Comparison of ENCODE assay signal across 12 mouse cellular contexts in the genomic region with DNA sequence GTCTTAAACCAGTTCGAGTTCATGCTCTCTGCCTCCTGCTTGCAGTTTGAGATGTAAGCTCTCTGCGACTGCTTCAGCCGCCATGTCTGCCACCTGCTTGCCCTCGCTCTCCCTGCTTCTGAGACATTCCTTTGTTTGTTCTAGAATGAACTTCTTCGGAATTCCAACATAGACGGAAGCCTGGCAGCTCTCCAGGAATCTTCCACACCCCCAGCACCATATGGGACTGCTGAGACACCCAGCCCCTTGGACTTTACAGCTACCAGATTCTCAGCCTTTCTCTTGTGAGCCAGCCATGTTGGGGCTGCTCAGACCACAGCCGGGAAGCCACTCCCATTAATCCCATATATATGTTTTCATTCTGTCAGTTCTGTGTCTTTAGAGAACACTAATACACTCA. TPM values are rescaled to one million over a fixed set of nuclear protein-coding genes. Genes with fewer than 3 reads are reported as not detected.
DNase-seq lines count a peak whose midpoint lies in the region; ATAC-seq and TF ChIP-seq lines count a peak whose summit lies in the region.
"Had no signal": no experiment of that assay in that cellular context is flagged by ENCODE, and none has a peak within 500 bp of the region (broad histone marks: within the 10 kb centered on the region; RNA-seq: fewer than 3 reads in every experiment).

No protein-coding gene starts in this region.

- H3K27ac ChIP-seq in hindbrain, embryonic 16.5 days (ENCODE audit: low read depth, low read length) = no peak overlapping the region
- H3K27ac ChIP-seq in hindbrain, embryonic 10.5 days = no peak overlapping the region
- no peak overlapping the region for H3K27ac ChIP-seq in lung, postnatal 0 days (ENCODE audit: low read length)
- H3K27ac ChIP-seq in bone marrow, adult 2 months (ENCODE audit: control insufficient read depth, insufficient read depth, low read depth, low read length, poor library complexity) = peak overlapping the region; percentile 15; the same call in 1 of the 2 replicates
- H3K27ac ChIP-seq: limb, embryonic 13.5 days had no signal

- 33% methylated on average over 7 of the region's 7 CpGs for WGBS in hindbrain, embryonic 16.5 days
- WGBS in hindbrain, embryonic 10.5 days = 65% methylated on average over 7 of the region's 7 CpGs
- 15% methylated on average over 7 of the region's 7 CpGs for WGBS in lung, postnatal 0 days
- WGBS in bone marrow, adult 2 months = 68% methylated on average over 7 of the region's 7 CpGs

- TF ChIP-seq EP300 in lung, postnatal 0 days (IDR thresholded peaks at IDR 0.05) = no peak

- H3K4me1 ChIP-seq in hindbrain, embryonic 16.5 days (ENCODE audit: control insufficient read depth, insufficient read depth, low read depth, low read length) = no peaks in the 10 kb centered on the region
- H3K4me1 ChIP-seq in hindbrain, embryonic 10.5 days (replicated peaks) = no peaks in the 10 kb centered on the region
- no peaks in the 10 kb centered on the region for H3K4me1 ChIP-seq in lung, postnatal 0 days (ENCODE audit: insufficient read depth, low read depth, low read length)
- H3K4me1 ChIP-seq in bone marrow, adult 2 months (ENCODE audit: control insufficient read depth, insufficient read depth, low read length) = no peaks in the 10 kb centered on the region; the same call in 1 of the 2 replicates

- no peak for DNase-seq in hindbrain, embryonic 10.5 days (ENCODE audit: low spot score)
- DNase-seq in lung, postnatal 0 days (ENCODE audit: low spot score) = peak; percentile 16
- DNase-seq in lung, adult 18-20 months = no peak
- DNase-seq in kidney, postnatal 4 days = peak; percentile 67 to 74
- DNase-seq: cerebellum, adult 11 months had no signal

- H3K9me3 ChIP-seq in hindbrain, embryonic 16.5 days (ENCODE audit: control insufficient read depth, low read length) = no peaks in the 10 kb centered on the region
- no peaks in the 10 kb centered on the region for H3K9me3 ChIP-seq in hindbrain, embryonic 10.5 days
- H3K9me3 ChIP-seq in lung, postnatal 0 days (ENCODE audit: low read length) = no peaks in the 10 kb centered on the region
- H3K9me3 ChIP-seq: limb, embryonic 13.5 days had no signal

- H3K36me3 ChIP-seq in hindbrain, embryonic 16.5 days (ENCODE audit: control insufficient read depth, insufficient read depth, low read length) = no peaks in the 10 kb centered on the region
- H3K36me3 ChIP-seq in hindbrain, embryonic 10.5 days = no peaks in the 10 kb centered on the region
- no peaks in the 10 kb centered on the region for H3K36me3 ChIP-seq in lung, postnatal 0 days (ENCODE audit: insufficient read depth, low read length)
- H3K36me3 ChIP-seq: limb, embryonic 13.5 days had no signal

- no peak overlapping the region for H3K9ac ChIP-seq in hindbrain, embryonic 16.5 days (ENCODE audit: low read depth, low read length)
- H3K9ac ChIP-seq in lung, postnatal 0 days (replicated peaks; ENCODE audit: low read depth) = no peak overlapping the region
- H3K9ac ChIP-seq: limb, embryonic 13.5 days had no signal

- no peak overlapping the region for H3K4me2 ChIP-seq in hindbrain, embryonic 16.5 days (ENCODE audit: low read length)
- no peak overlapping the region for H3K4me2 ChIP-seq in lung, postnatal 0 days (replicated peaks; ENCODE audit: low read depth, low read length)
- H3K4me2 ChIP-seq: limb, embryonic 13.5 days had no signal

- ATAC-seq in hindbrain, embryonic 16.5 days = 0 out of 2 replicates have a peak, but pooled peaks have one; percentile 6
- ATAC-seq in lung, postnatal 0 days = no peak
- ATAC-seq in megakaryocyte, adult 5-6 weeks (ENCODE audit: poor library complexity, severe bottlenecking) = no peak
- ATAC-seq in frontal cortex, adult (ENCODE audit: low TSS enrichment) = no peak
- ATAC-seq: activated CD4-positive, CD25-positive, alpha-beta regulatory T cell, adult 4 months had no signal

- no peaks in the 10 kb centered on the region; the same call in 1 of the 2 replicates for H3K27me3 ChIP-seq in hindbrain, embryonic 16.5 days (replicated peaks; ENCODE audit: control insufficient read depth, insufficient read depth, low read length)
- no peaks in the 10 kb centered on the region for H3K27me3 ChIP-seq in hindbrain, embryonic 10.5 days (ENCODE audit: insufficient read depth, poor library complexity, severe bottlenecking)
- no peaks in the 10 kb centered on the region for H3K27me3 ChIP-seq in lung, postnatal 0 days (replicated peaks; ENCODE audit: insufficient read depth, low read length)
- H3K27me3 ChIP-seq: limb, embryonic 13.5 days had no signal

- TF ChIP-seq CTCF in lung, postnatal 0 days (IDR thresholded peaks at IDR 0.05) = no peak
- TF ChIP-seq CTCF in bone marrow, adult 2 months (IDR thresholded peaks at IDR 0.05; ENCODE audit: control insufficient read depth, insufficient read depth, low read length) = no peak

- TF ChIP-seq POLR2A in bone marrow, adult 2 months (IDR thresholded peaks at IDR 0.05; ENCODE audit: borderline replicate concordance, control insufficient read depth, low read depth, low read length) = no peak

- no peak overlapping the region for H3K4me3 ChIP-seq in hindbrain, embryonic 16.5 days (ENCODE audit: low read length)
- H3K4me3 ChIP-seq in hindbrain, embryonic 10.5 days = no peak overlapping the region
- no peak overlapping the region for H3K4me3 ChIP-seq in lung, postnatal 0 days (ENCODE audit: low read depth, low read length)
- no peak overlapping the region for H3K4me3 ChIP-seq in bone marrow, adult 2 months (replicated peaks; ENCODE audit: control insufficient read depth, low read depth, low read length)
- H3K4me3 ChIP-seq: limb, embryonic 13.5 days had no signal

RNA-seq across cellular contexts. Expression of gene Rasa4, which starts 7.4 kb away (rescaled TPM):
- 22.2 and 25.0 TPM in 2 replicates for polyA plus RNA-seq in hindbrain, embryonic 16.5 days (2015; fragmentation: Nextera tagmentation; extraction: Ambion mirVana)
- 4.8 and 5.5 TPM in 2 replicates for polyA plus RNA-seq in hindbrain, embryonic 10.5 days (2016; fragmentation: Nextera tagmentation; extraction: Ambion mirVana)
- 2.0 and 2.8 TPM in 2 replicates for polyA plus RNA-seq in lung, postnatal 0 days (2015; fragmentation: Nextera tagmentation; extraction: Ambion mirVana)
- 16.7 and 31.3 TPM in 2 replicates for polyA plus RNA-seq in bone marrow, adult 2 months (2011; ENCODE audit: insufficient read depth, insufficient read length, low replicate concordance, missing spikeins)
- 36.2 and 40.9 TPM in 2 replicates for total RNA-seq in megakaryocyte, adult 5-6 weeks (2015)
- total RNA-seq in megakaryocyte, adult 5-6 weeks (2017) = 26.0 and 33.8 TPM in 2 replicates

RNA-seq across cellular contexts. Expression of gene Upk3bl, which starts 22.0 kb away (rescaled TPM):
- 0.25 TPM in 1 of 2 replicates, not detected in the other for polyA plus RNA-seq in hindbrain, embryonic 16.5 days (2015; fragmentation: Nextera tagmentation; extraction: Ambion mirVana)
- polyA plus RNA-seq in hindbrain, embryonic 10.5 days (2016; fragmentation: Nextera tagmentation; extraction: Ambion mirVana) = 1.1 and 1.8 TPM in 2 replicates
- 1.1 and 1.2 TPM in 2 replicates for polyA plus RNA-seq in lung, postnatal 0 days (2015; fragmentation: Nextera tagmentation; extraction: Ambion mirVana)
- polyA plus RNA-seq in bone marrow, adult 2 months (2011; ENCODE audit: insufficient read depth, insufficient read length, low replicate concordance, missing spikeins) = not detected in 2 replicates
- not detected in 2 replicates for total RNA-seq in megakaryocyte, adult 5-6 weeks (2015)
- not detected in 2 replicates for total RNA-seq in megakaryocyte, adult 5-6 weeks (2017)
- polyA plus RNA-seq: activated CD4-positive, CD25-positive, alpha-beta regulatory T cell, adult 4 months; macrophage had no signal

RNA-seq across cellular contexts. Expression of gene Upk3b, which starts 38.0 kb away (rescaled TPM):
- polyA plus RNA-seq in hindbrain, embryonic 16.5 days (2015; fragmentation: Nextera tagmentation; extraction: Ambion mirVana) = 0.04 TPM in 1 of 2 replicates, not detected in the other
- polyA plus RNA-seq in hindbrain, embryonic 10.5 days (2016; fragmentation: Nextera tagmentation; extraction: Ambion mirVana) = 0.09 and 0.26 TPM in 2 replicates
- polyA plus RNA-seq in lung, postnatal 0 days (2015; fragmentation: Nextera tagmentation; extraction: Ambion mirVana) = 35.7 and 38.8 TPM in 2 replicates
- not detected in 2 replicates for polyA plus RNA-seq in bone marrow, adult 2 months (2011; ENCODE audit: insufficient read depth, insufficient read length, low replicate concordance, missing spikeins)
- total RNA-seq in megakaryocyte, adult 5-6 weeks (2015) = not detected in 2 replicates
- not detected in 2 replicates for total RNA-seq in megakaryocyte, adult 5-6 weeks (2017)
- polyA plus RNA-seq: activated CD4-positive, CD25-positive, alpha-beta regulatory T cell, adult 4 months; macrophage had no signal

RNA-seq across cellular contexts. Expression of gene Polr2j, which starts 40.1 kb away (rescaled TPM):
- 198 and 210 TPM in 2 replicates for polyA plus RNA-seq in hindbrain, embryonic 16.5 days (2015; fragmentation: Nextera tagmentation; extraction: Ambion mirVana)
- polyA plus RNA-seq in hindbrain, embryonic 10.5 days (2016; fragmentation: Nextera tagmentation; extraction: Ambion mirVana) = 288 and 292 TPM in 2 replicates
- polyA plus RNA-seq in lung, postnatal 0 days (2015; fragmentation: Nextera tagmentation; extraction: Ambion mirVana) = 175 and 184 TPM in 2 replicates
- 54.8 and 82.1 TPM in 2 replicates for polyA plus RNA-seq in bone marrow, adult 2 months (2011; ENCODE audit: insufficient read depth, insufficient read length, low replicate concordance, missing spikeins)
- 94.7 and 103 TPM in 2 replicates for total RNA-seq in megakaryocyte, adult 5-6 weeks (2015)
- 105 and 117 TPM in 2 replicates for total RNA-seq in megakaryocyte, adult 5-6 weeks (2017)

RNA-seq across cellular contexts. Expression of gene Lrwd1, which starts 59.6 kb away (rescaled TPM):
- polyA plus RNA-seq in hindbrain, embryonic 16.5 days (2015; fragmentation: Nextera tagmentation; extraction: Ambion mirVana) = 25.2 and 26.3 TPM in 2 replicates
- 54.3 and 59.7 TPM in 2 replicates for polyA plus RNA-seq in hindbrain, embryonic 10.5 days (2016; fragmentation: Nextera tagmentation; extraction: Ambion mirVana)
- 18.5 and 20.8 TPM in 2 replicates for polyA plus RNA-seq in lung, postnatal 0 days (2015; fragmentation: Nextera tagmentation; extraction: Ambion mirVana)
- 41.9 and 61.5 TPM in 2 replicates for polyA plus RNA-seq in bone marrow, adult 2 months (2011; ENCODE audit: insufficient read depth, insufficient read length, low replicate concordance, missing spikeins)
- 12.3 and 16.0 TPM in 2 replicates for total RNA-seq in megakaryocyte, adult 5-6 weeks (2015)
- 40.9 and 58.5 TPM in 2 replicates for total RNA-seq in megakaryocyte, adult 5-6 weeks (2017)

Comparison
In these comparisons a context has a peak if more than half of its experiments do, and no peak if none do; other contexts are left out.
1. DNase-seq: peak in lung, postnatal 0 days (single experiment) and kidney, postnatal 4 days (2 of 2); none in hindbrain, embryonic 10.5 days (single experiment) and lung, adult 18-20 months (0 of 2).
2. RNA of gene Upk3b, which starts 38.0 kb away (polyA plus RNA-seq): 35.7 to 38.8 TPM in lung, postnatal 0 days; 0.09 to 0.26 TPM in hindbrain, embryonic 10.5 days, 0.04 TPM in hindbrain, embryonic 16.5 days and not detected in bone marrow, adult 2 months; every median in the first group is over 10 times any median in the second.